In the genomic region with DNA sequence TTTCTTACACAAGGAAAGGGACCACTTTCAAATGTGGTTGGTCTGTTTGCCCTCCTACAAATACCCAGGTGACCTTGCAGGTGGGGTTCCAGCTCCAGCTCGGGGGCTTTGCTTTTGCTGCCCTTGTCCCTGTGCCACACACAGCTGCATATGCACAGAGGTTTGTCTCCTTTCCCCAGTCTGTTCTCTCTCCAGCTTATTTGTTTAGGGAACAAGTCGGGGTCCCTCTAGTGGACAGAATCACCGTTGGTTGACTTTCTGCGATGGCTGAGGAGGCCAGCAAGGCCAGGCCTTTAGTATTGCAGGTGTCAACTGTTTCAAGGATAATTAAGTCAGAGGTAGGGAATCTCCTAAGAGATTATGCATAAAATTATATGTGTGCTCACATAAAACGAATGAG, we compare ENCODE assay signal across 9 mouse cellular contexts. TPM values are rescaled to one million over a fixed set of nuclear protein-coding genes. Genes with fewer than 3 reads are reported as not detected.
DNase-seq lines count a peak whose midpoint lies in the region; ATAC-seq and TF ChIP-seq lines count a peak whose summit lies in the region.
"Had no signal": no experiment of that assay in that cellular context is flagged by ENCODE, and none has a peak within 500 bp of the region (broad histone marks: within the 10 kb centered on the region; RNA-seq: fewer than 3 reads in every experiment).

No protein-coding gene starts in this region.

- peak; percentile 67; the same call in 1 of the 2 replicates for ATAC-seq in erythroblast, adult 5-6 weeks (replicated peaks; ENCODE audit: low FRiP score, poor library complexity, severe bottlenecking)
- peak; percentile 43 for ATAC-seq in inflammation-experienced regulatory T-cells, adult 6 months

- no peak for TF ChIP-seq POLR2A in brain, embryonic 14.5 days (IDR thresholded peaks at IDR 0.05; ENCODE audit: borderline replicate concordance, extremely low read depth, insufficient read depth, insufficient read length, poor library complexity, severe bottlenecking)

- TF ChIP-seq CTCF in brain, embryonic 14.5 days (IDR thresholded peaks at IDR 0.05; ENCODE audit: borderline replicate concordance, extremely low read depth, insufficient read depth, insufficient read length), result peak; percentile 67; the same call in 1 of the 2 replicates

- peak; percentile 26 to 27 for DNase-seq in urinary bladder, adult 18-20 months (ENCODE audit: low spot score in 2 of 2)
- DNase-seq in urinary bladder, postnatal 10 days (ENCODE audit: low spot score), result no peak
- peak; percentile 77 for DNase-seq in brain, embryonic 14.5 days (ENCODE audit: low read depth)
- peak; percentile 63 for DNase-seq in liver
- peak; percentile 52 for DNase-seq in ovary, postnatal 14 days (ENCODE audit: low spot score)
- DNase-seq in thymus, postnatal 4 days, result peak; percentile 74

RNA-seq across cellular contexts. Expression of gene Rab15, which starts 56.5 kb away (rescaled TPM):
- polyA plus RNA-seq in brain, embryonic 14.5 days (2012; rRNA removed), result 27.4 and 37.6 TPM in 2 replicates
- not detected in 2 replicates for total RNA-seq in erythroblast, adult 5-6 weeks (2015; ENCODE audit: low replicate concordance)
- 0.26 TPM in 1 of 2 replicates, not detected in the other for total RNA-seq in erythroblast, adult 5-6 weeks (2017; ENCODE audit: low replicate concordance)
- not detected for polyA plus RNA-seq in inflammation-experienced regulatory T-cells, adult 6 months (2017; shearing (Covaris generic))
- polyA plus RNA-seq: erythroblast, embryonic 14.5 days had no signal

Comparison
In these comparisons a context has a peak if more than half of its experiments do, and no peak if none do; other contexts are left out.
1. RNA of gene Rab15, which starts 56.5 kb away (polyA plus RNA-seq): 27.4 to 37.6 TPM in brain, embryonic 14.5 days; not detected in inflammation-experienced regulatory T-cells, adult 6 months; every median in the first group is over 10 times any median in the second.